Mouse (Mus musculus) forebrain, embryonic 13.5 days (tissue): ENCODE measurements at regions not wholly inside any gene's neighbourhood (a gene's known extent, or its start where the extent isn't known, plus 50 kb on each side); places are given as distances from the start of the nearest gene placed in this dataset.
"Not testable (repeated sequence)": the region's sequence is repeated elsewhere in the genome, so short reads cannot be mapped to it uniquely, and the experiment has no call there.

Experiments used
- ATAC-seq: fragments of 200-750 bp; cut with Nextera tagmentation; 2 replicates; pipeline ENCODE4 v1.8.0; 2017
- H3K27ac ChIP-seq: fragments of 300-500 bp; sonication (generic); 2 replicates; pipeline ENCODE4 v1.5.1; 2015; ENCODE audit warnings: inconsistent platforms, mild to moderate bottlenecking, moderate library complexity
- H3K27me3 ChIP-seq: fragments of 300-500 bp; sonication (generic); 2 replicates; pipeline ENCODE4 v1.6.1; 2015; ENCODE audit warnings: mild to moderate bottlenecking, inconsistent platforms
- H3K36me3 ChIP-seq: fragments of 300-500 bp; sonication (generic); 2 replicates; pipeline ENCODE4 v1.6.1; 2015; ENCODE audit warnings: mild to moderate bottlenecking, inconsistent platforms; ENCODE audit not compliant: poor library complexity, severe bottlenecking
- H3K4me1 ChIP-seq: fragments of 300-500 bp; sonication (generic); 2 replicates; pipeline ENCODE4 v1.6.1; 2015; ENCODE audit warnings: inconsistent platforms
- H3K4me2 ChIP-seq: fragments of 300-500 bp; sonication (generic); 2 replicates; pipeline ENCODE4 v1.6.1; 2015; ENCODE audit warnings: inconsistent platforms, mild to moderate bottlenecking, moderate library complexity
- H3K4me3 ChIP-seq: fragments of 300-500 bp; sonication (generic); 2 replicates; pipeline ENCODE4 v1.5.1; 2015; ENCODE audit warnings: mild to moderate bottlenecking, inconsistent platforms
- H3K9ac ChIP-seq: fragments of 300-500 bp; sonication (generic); 2 replicates; pipeline ENCODE4 v1.6.1; 2015; ENCODE audit warnings: mild to moderate bottlenecking, inconsistent platforms
- H3K9me3 ChIP-seq: fragments of 300-500 bp; sonication (generic); replicated peaks from 2 replicates; pipeline ENCODE4 v1.6.1; 2016; ENCODE audit warnings: inconsistent platforms
- WGBS: fragments of 180-500 bp; shearing (Covaris S2); methylation state at CpG from one replicate; pipeline ENCODE4 v1.1.7; 2015; 5-methylcytosine and 5-hydroxymethylcytosine counted together

GRCm38 (mm10) chr9:3116311-3116710 is 79.6 kb downstream of the Gm10715 start:
- not testable (repeated sequence) for ATAC-seq, H3K27ac ChIP-seq, H3K4me3 ChIP-seq, H3K27me3 ChIP-seq, H3K4me2 ChIP-seq, H3K36me3 ChIP-seq, H3K9ac ChIP-seq, H3K4me1 ChIP-seq
- H3K9me3 ChIP-seq = peaks cover 30% of the 10 kb centered on the region
- WGBS = 91% methylated on average over 20 of the region's 20 CpGs

- peaks cover 54% of the 10 kb centered on the region for H3K9me3 ChIP-seq
- no peaks in the 10 kb centered on the region for H3K36me3 ChIP-seq
These were observed 124.5 kb downstream of the Gm10715 start for GRCm38 (mm10) chr9:3161181-3161580.

GRCm38 (mm10) chr9:3184343-3184742 is 147.7 kb downstream of the Gm10715 start:
- no peak overlapping the region for H3K4me3 ChIP-seq
- H3K9ac ChIP-seq = no peak overlapping the region
- no peak overlapping the region for H3K27ac ChIP-seq
- H3K4me1 ChIP-seq = no peaks in the 10 kb centered on the region
- H3K36me3 ChIP-seq = no peaks in the 10 kb centered on the region
- no peak for ATAC-seq
- H3K4me2 ChIP-seq = no peak overlapping the region
- H3K9me3 ChIP-seq = peaks cover 43% of the 10 kb centered on the region
- no peaks in the 10 kb centered on the region for H3K27me3 ChIP-seq

More at GRCm38 (mm10) chr9:3161181-3161580, 124.5 kb downstream of the Gm10715 start:
- Histone ChIP-seq H3K4me3 (no peak overlapping the region), H3K27me3 (no peaks in the 10 kb centered on the region), H3K27ac (no peak overlapping the region), H3K4me1 (no peaks in the 10 kb centered on the region), H3K4me2 (no peak overlapping the region), H3K9ac (no peak overlapping the region)
- no peak for ATAC-seq

- H3K4me3 ChIP-seq = no peak overlapping the region
- H3K9ac ChIP-seq = no peak overlapping the region
- H3K4me1 ChIP-seq = no peaks in the 10 kb centered on the region
- H3K36me3 ChIP-seq = no peaks in the 10 kb centered on the region
- 45% methylated on average over 33 of the region's 33 CpGs for WGBS
- H3K9me3 ChIP-seq = peaks cover 30% of the 10 kb centered on the region
- no peaks in the 10 kb centered on the region for H3K27me3 ChIP-seq
- no peak overlapping the region for H3K27ac ChIP-seq
- no peak overlapping the region for H3K4me2 ChIP-seq
- ATAC-seq = no peak
These were observed 135.6 kb upstream of the Alkbh8 start for GRCm38 (mm10) chr9:3199151-3200018.

- not testable (repeated sequence) for H3K9ac ChIP-seq, H3K27me3 ChIP-seq, H3K4me3 ChIP-seq, H3K27ac ChIP-seq, H3K4me1 ChIP-seq, ATAC-seq, H3K36me3 ChIP-seq, H3K4me2 ChIP-seq
- peaks cover 34% of the 10 kb centered on the region for H3K9me3 ChIP-seq
- 63% methylated on average over 16 of the region's 16 CpGs for WGBS
These were observed 135.0 kb upstream of the Alkbh8 start for GRCm38 (mm10) chr9:3200019-3200347.

- H3K9ac ChIP-seq, ATAC-seq: not testable (repeated sequence)
- WGBS = 91% methylated on average over 1 of the region's 1 CpGs
These were observed 126.8 kb upstream of the Alkbh8 start for GRCm38 (mm10) chr9:3208120-3208519.

GRCm38 (mm10) chr9:3258396-3259300 is 76.3 kb upstream of the Alkbh8 start:
- peaks cover 72% of the 10 kb centered on the region for H3K9me3 ChIP-seq
- H3K27me3 ChIP-seq = no peaks in the 10 kb centered on the region
- peak; percentile 100 for ATAC-seq
- no peak overlapping the region for H3K9ac ChIP-seq
- H3K4me1 ChIP-seq = no peaks in the 10 kb centered on the region
- H3K4me3 ChIP-seq = no peak overlapping the region
- 65% methylated on average over 10 of the region's 10 CpGs for WGBS
- H3K36me3 ChIP-seq = no peaks in the 10 kb centered on the region
- no peak overlapping the region for H3K4me2 ChIP-seq
- H3K27ac ChIP-seq = no peak overlapping the region

More at GRCm38 (mm10) chr9:3208120-3208519, 126.8 kb upstream of the Alkbh8 start:
- H3K4me3 ChIP-seq, H3K4me1 ChIP-seq, H3K27me3 ChIP-seq, H3K4me2 ChIP-seq, H3K27ac ChIP-seq, H3K36me3 ChIP-seq: not testable (repeated sequence)
- H3K9me3 ChIP-seq = peaks cover 23% of the 10 kb centered on the region; the same call in 1 of the 2 replicates

- no peak for ATAC-seq
- Histone ChIP-seq H3K9me3 (peaks cover 71% of the 10 kb centered on the region), H3K27ac (no peak overlapping the region), H3K9ac (no peak overlapping the region), H3K4me2 (no peak overlapping the region), H3K27me3 (no peaks in the 10 kb centered on the region), H3K36me3 (no peaks in the 10 kb centered on the region), H3K4me3 (no peak overlapping the region), H3K4me1 (no peaks in the 10 kb centered on the region)
- 80% methylated on average over 5 of the region's 5 CpGs for WGBS
These were observed 74.8 kb upstream of the Alkbh8 start for GRCm38 (mm10) chr9:3260181-3260580.

- Histone ChIP-seq H3K4me3 (no peak overlapping the region), H3K4me2 (no peak overlapping the region), H3K9me3 (peaks cover 71% of the 10 kb centered on the region), H3K27ac (no peak overlapping the region), H3K4me1 (no peaks in the 10 kb centered on the region), H3K36me3 (no peaks in the 10 kb centered on the region), H3K9ac (no peak overlapping the region), H3K27me3 (no peaks in the 10 kb centered on the region)
- no peak for ATAC-seq
- 83% methylated on average over 2 of the region's 2 CpGs for WGBS
These were observed 74.1 kb upstream of the Alkbh8 start for GRCm38 (mm10) chr9:3260860-3261259.

GRCm38 (mm10) chr9:3264467-3264866 is 70.5 kb upstream of the Alkbh8 start:
- H3K27ac ChIP-seq = no peak overlapping the region
- H3K36me3 ChIP-seq = no peaks in the 10 kb centered on the region
- no peaks in the 10 kb centered on the region for H3K4me1 ChIP-seq
- H3K27me3 ChIP-seq = no peaks in the 10 kb centered on the region
- no peak for ATAC-seq
- no peak overlapping the region for H3K4me3 ChIP-seq
- no peak overlapping the region for H3K4me2 ChIP-seq
- peaks cover 48% of the 10 kb centered on the region for H3K9me3 ChIP-seq
- no peak overlapping the region for H3K9ac ChIP-seq

GRCm38 (mm10) chr9:3280496-3280895 is 54.4 kb upstream of the Alkbh8 start:
- H3K4me1 ChIP-seq, H3K4me3 ChIP-seq, H3K4me2 ChIP-seq, H3K27me3 ChIP-seq, H3K27ac ChIP-seq, H3K9ac ChIP-seq, ATAC-seq, H3K36me3 ChIP-seq: not testable (repeated sequence)
- WGBS = 82% methylated on average over 8 of the region's 8 CpGs
- H3K9me3 ChIP-seq = peaks cover 38% of the 10 kb centered on the region

- not testable (repeated sequence) for H3K27me3 ChIP-seq, H3K4me1 ChIP-seq, ATAC-seq, H3K4me3 ChIP-seq, H3K36me3 ChIP-seq, H3K27ac ChIP-seq, H3K4me2 ChIP-seq, H3K9ac ChIP-seq
- peaks cover 28% of the 10 kb centered on the region for H3K9me3 ChIP-seq
- WGBS = 89% methylated on average over 3 of the region's 3 CpGs
These were observed 53.0 kb upstream of the Alkbh8 start for GRCm38 (mm10) chr9:3281906-3282305.
